Mouse (Mus musculus) lung, postnatal 25 days (tissue): ENCODE results near the gene Gpr4.

Experiments used
- DNase-seq: peaks from one replicate; pipeline ENCODE4 v3.0.0; 2022; ENCODE audit warnings: low spot score

Gene Gpr4

GRCm38 (mm10) chr7:19228793-19229148 lies 16.4 kb downstream of the Gpr4 start:
- DNase-seq, result no peak

- DNase-seq, result no peak
Observed at GRCm38 (mm10) chr7:19229404-19229803, 17.1 kb downstream of the Gpr4 start.

- DNase-seq, result no peak
Observed at GRCm38 (mm10) chr7:19230041-19230580, 17.8 kb downstream of the Gpr4 start.

GRCm38 (mm10) chr7:19230899-19231298 lies 18.6 kb downstream of the Gpr4 start:
- DNase-seq, result no peak

- DNase-seq, result no peak
Observed at GRCm38 (mm10) chr7:19231849-19232248, 19.5 kb downstream of the Gpr4 start.

GRCm38 (mm10) chr7:19234652-19235051 lies 22.3 kb downstream of the Gpr4 start:
- no peak for DNase-seq

- no peak for DNase-seq
Observed at GRCm38 (mm10) chr7:19235092-19235671, 22.8 kb downstream of the Gpr4 start.

- no peak for DNase-seq
Observed at GRCm38 (mm10) chr7:19236411-19236810, 24.1 kb downstream of the Gpr4 start.

- DNase-seq, result peak; percentile 66
Observed at GRCm38 (mm10) chr7:19238344-19238743, 26.0 kb downstream of the Gpr4 start.

GRCm38 (mm10) chr7:19239423-19239822 lies 27.1 kb downstream of the Gpr4 start:
- DNase-seq, result peak; percentile 91

GRCm38 (mm10) chr7:19239986-19240385 lies 27.6 kb downstream of the Gpr4 start:
- no peak for DNase-seq

GRCm38 (mm10) chr7:19240905-19241463 lies 28.6 kb downstream of the Gpr4 start:
- DNase-seq, result no peak

- no peak for DNase-seq
Observed at GRCm38 (mm10) chr7:19242005-19242404, 29.7 kb downstream of the Gpr4 start.

- no peak for DNase-seq
Observed at GRCm38 (mm10) chr7:19243858-19244257, 31.5 kb downstream of the Gpr4 start.

- DNase-seq, result no peak
Observed at GRCm38 (mm10) chr7:19245083-19245482, 32.7 kb downstream of the Gpr4 start.

GRCm38 (mm10) chr7:19246855-19247254 lies 34.5 kb downstream of the Gpr4 start:
- no peak for DNase-seq

GRCm38 (mm10) chr7:19247511-19247910 lies 35.2 kb downstream of the Gpr4 start:
- no peak for DNase-seq

- no peak for DNase-seq
Observed at GRCm38 (mm10) chr7:19252078-19252477, 39.7 kb downstream of the Gpr4 start.

- no peak for DNase-seq
Observed at GRCm38 (mm10) chr7:19253437-19253836, 41.1 kb downstream of the Gpr4 start.

GRCm38 (mm10) chr7:19255395-19255794 lies 43.1 kb downstream of the Gpr4 start:
- no peak for DNase-seq

- no peak for DNase-seq
Observed at GRCm38 (mm10) chr7:19256567-19256966, 44.2 kb downstream of the Gpr4 start.

GRCm38 (mm10) chr7:19257390-19258022 lies 45.2 kb downstream of the Gpr4 start:
- peak; percentile 90 for DNase-seq

- no peak for DNase-seq
Observed at GRCm38 (mm10) chr7:19258336-19258735, 46.0 kb downstream of the Gpr4 start.

GRCm38 (mm10) chr7:19265147-19265546 lies 52.8 kb downstream of the Gpr4 start:
- DNase-seq, result no peak
